Mouse (Mus musculus) limb, embryonic 10.5 days (tissue): ENCODE measurements around the gene Aplf. TPM values are rescaled to one million over a fixed set of nuclear protein-coding genes. Genes with fewer than 3 reads are reported as not detected.

Source experiments
- DNase-seq: peaks from one replicate; pipeline ENCODE4 v3.0.0-alpha.2; 2017; ENCODE audit warnings: low spot score
- H3K27ac ChIP-seq: fragments of 300-500 bp; sonication (generic); 2 replicates; pipeline ENCODE4 v1.5.1; 2016; ENCODE audit warnings: mild to moderate bottlenecking
- H3K27me3 ChIP-seq: fragments of 300-500 bp; sonication (generic); 2 replicates; pipeline ENCODE4 v1.6.1; 2016; ENCODE audit warnings: low read depth, mild to moderate bottlenecking; ENCODE audit not compliant: poor library complexity, severe bottlenecking
- H3K36me3 ChIP-seq: fragments of 300-500 bp; sonication (generic); 2 replicates; pipeline ENCODE4 v1.6.1; 2016; ENCODE audit warnings: mild to moderate bottlenecking, moderate library complexity
- H3K4me1 ChIP-seq: fragments of 300-500 bp; sonication (generic); 2 replicates; pipeline ENCODE4 v1.6.1; 2016
- H3K4me3 ChIP-seq: fragments of 300-500 bp; sonication (generic); 2 replicates; pipeline ENCODE4 v1.5.1; 2016; ENCODE audit warnings: mild to moderate bottlenecking, moderate library complexity
- H3K9me3 ChIP-seq: fragments of 300-500 bp; sonication (generic); replicated peaks from 2 replicates; pipeline ENCODE4 v1.6.1; 2016; ENCODE audit warnings: mild to moderate bottlenecking
- WGBS: fragments of 180-500 bp; shearing (Covaris S2); methylation state at CpG from one replicate; pipeline ENCODE4 v1.1.7; 2016; 5-methylcytosine and 5-hydroxymethylcytosine counted together
- polyA plus RNA-seq: library from polyadenylated mRNA; unstranded; fragments of >200 nt; fragmentation: Nextera tagmentation; extraction: Ambion mirVana; gene quantifications from 2 replicates; pipeline ENCODE4 v1.2.1, GENCODE M21; 2016

Gene Aplf
- polyA plus RNA-seq, 1 experiment from 2014 or later, result 12.7 TPM

DNA sequence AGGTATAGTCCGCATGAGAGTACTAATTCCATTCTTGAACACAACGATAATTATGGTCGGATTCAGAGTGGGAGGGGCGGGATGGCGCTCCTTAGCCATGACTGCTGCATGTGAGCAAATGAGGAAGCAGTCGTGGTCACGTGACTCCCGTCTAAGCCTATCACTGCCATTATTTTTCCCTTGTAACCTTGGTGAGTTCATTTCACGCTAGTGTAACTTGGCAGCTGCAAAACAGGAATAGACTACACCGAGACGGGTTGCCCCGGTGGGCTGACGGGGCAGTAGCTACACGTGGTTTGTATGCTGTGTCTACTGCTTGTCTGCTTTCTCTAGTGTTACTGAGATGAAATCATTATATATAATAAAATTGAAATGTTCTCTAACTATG lies 56.3 kb downstream of the Aplf start:
- no peak for DNase-seq
- Histone ChIP-seq H3K27me3 (no peaks in the 10 kb centered on the region), H3K36me3 (no peaks in the 10 kb centered on the region), H3K4me1 (peaks cover 4% of the 10 kb centered on the region; the same call in 1 of the 2 replicates), H3K9me3 (no peaks in the 10 kb centered on the region), H3K27ac (no peak overlapping the region), H3K4me3 (no peak overlapping the region)
- 92% methylated on average over 14 of the region's 14 CpGs for WGBS

DNA sequence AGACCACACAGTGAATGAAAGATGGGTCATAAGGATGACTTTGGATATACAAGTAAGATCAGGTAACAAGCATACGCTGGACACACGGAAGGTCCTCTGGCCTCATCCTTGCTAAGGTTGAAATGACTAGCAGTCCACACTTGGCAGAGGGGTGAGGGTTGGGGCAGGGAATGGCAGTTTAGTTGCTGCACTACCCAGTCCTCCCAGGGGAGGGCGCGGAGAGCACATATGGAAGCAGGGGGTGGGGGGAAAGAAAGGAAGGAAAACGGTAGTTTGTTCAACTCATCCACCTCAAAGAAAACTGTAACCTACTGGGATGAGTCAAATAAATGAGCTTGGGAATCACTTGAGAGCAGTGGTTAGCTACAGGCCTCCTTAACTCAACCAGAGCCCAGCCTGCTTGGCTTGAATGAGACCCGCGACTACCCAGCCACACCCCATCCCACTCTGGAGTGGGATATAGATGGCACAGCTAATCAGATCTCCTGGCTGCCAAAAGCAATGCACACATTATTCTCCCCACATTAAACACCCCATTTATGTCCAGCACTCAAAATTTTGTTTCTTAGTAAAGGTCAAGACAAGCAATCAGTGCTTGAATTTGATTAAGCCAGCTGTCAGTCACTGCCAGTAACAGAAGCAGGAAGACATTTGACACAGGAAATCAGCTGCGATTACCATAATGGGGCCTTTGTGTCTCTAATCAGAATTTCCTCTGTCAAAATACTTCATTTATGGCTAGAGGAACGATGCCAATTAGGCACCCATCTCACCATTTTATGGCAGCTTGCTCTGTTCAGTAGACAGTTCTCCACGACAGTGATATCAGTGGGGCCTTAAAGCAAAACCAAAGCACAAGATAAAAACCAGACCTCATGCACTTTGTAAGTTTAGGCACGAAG lies 56.9 kb downstream of the Aplf start:
- no peak overlapping the region for H3K27ac ChIP-seq
- no peaks in the 10 kb centered on the region for H3K9me3 ChIP-seq
- WGBS, result 62% methylated on average over 11 of the region's 11 CpGs
- H3K36me3 ChIP-seq, result no peaks in the 10 kb centered on the region
- H3K4me1 ChIP-seq, result peaks cover 4% of the 10 kb centered on the region; the same call in 1 of the 2 replicates
- peak; percentile 62 for DNase-seq
- H3K27me3 ChIP-seq, result no peaks in the 10 kb centered on the region
- no peak overlapping the region for H3K4me3 ChIP-seq

DNA sequence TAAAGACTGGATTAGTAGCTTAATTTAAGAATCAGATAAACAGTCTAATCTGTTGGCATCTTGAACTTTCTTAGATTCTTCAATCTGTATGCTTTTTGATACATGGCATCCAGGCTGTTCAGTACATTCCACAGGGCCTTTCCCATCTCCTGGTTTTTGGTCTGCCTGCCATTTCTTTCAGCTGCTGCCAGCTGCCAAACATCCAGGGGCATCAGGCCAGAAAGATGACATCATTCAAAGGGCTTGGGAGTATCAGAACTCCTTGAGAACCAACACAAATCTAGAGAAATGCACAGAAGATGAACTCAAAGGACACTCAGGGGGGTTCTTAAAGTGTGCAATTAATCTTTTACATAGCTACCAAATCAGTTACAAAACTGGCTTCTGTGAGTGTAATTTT lies 72.2 kb downstream of the Aplf start:
- DNase-seq, result no peak
- no peaks in the 10 kb centered on the region for H3K9me3 ChIP-seq

DNA sequence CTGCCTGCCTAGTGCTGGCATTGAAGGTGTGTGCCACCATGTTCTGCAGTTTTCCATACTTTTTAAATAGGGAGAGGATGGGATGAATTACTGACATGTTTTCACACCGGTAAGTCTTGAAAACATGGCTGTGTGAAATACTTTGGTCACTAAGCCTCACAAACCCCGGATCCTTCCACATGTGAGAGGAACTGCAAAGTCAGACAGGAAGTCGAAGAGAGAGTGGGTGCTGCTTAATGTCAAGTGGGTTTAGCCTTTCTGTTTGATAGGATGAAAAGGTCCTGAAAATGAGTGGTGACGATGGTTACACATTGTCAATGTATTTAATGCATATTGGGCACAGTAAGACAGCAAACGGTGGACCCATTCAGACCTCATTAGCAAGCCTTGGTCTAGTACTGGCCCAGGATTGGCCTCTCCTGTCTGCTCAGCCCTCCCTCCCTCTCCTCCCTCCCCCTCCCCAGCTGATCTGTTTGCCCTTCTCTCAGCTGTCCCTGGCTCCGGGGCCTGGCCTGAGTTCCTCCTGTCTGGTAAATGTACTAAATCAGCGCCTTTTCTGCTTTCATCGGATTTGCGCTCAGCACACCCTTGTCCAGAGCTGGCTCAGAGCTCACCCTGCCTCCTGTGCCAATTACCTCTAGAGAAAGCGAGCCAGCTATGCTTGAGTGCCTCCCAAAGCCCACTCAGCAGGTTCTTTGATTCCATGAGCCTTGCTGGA lies 74.7 kb downstream of the Aplf start:
- Histone ChIP-seq H3K27ac (no peak overlapping the region), H3K4me3 (no peak overlapping the region), H3K27me3 (no peaks in the 10 kb centered on the region), H3K36me3 (no peaks in the 10 kb centered on the region), H3K4me1 (peaks cover 4% of the 10 kb centered on the region; the same call in 1 of the 2 replicates), H3K9me3 (no peaks in the 10 kb centered on the region)
- no peak for DNase-seq
- WGBS, result 70% methylated on average over 10 of the region's 10 CpGs

More for the DNA sequence above, 72.2 kb downstream of the Aplf start:
- H3K27ac ChIP-seq, result no peak overlapping the region
- no peaks in the 10 kb centered on the region for H3K27me3 ChIP-seq
- H3K4me1 ChIP-seq, result peaks cover 6% of the 10 kb centered on the region; the same call in 1 of the 2 replicates
- H3K4me3 ChIP-seq, result no peak overlapping the region
- no peaks in the 10 kb centered on the region for H3K36me3 ChIP-seq

DNA sequence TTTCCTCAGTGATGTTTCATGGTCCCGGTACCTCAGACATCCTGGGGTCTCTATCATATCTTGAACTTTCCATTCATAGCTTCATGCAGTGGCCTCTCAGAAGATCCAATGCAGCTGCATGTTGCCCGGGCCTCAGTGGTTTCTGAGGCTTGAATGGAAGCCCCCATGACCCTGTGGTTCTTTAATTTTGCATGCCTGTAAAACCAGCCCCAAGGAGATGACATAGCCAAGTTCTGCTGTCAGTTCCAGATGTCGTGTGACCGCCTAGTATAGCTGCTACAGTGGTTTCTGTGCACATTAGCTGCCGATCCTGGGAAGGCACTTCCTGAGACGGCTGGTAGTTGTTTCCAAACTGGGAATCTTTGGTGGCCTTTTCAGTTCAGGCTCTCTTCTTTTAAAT lies 77.8 kb downstream of the Aplf start:
- H3K27ac ChIP-seq, result no peak overlapping the region
- no peak for DNase-seq

DNA sequence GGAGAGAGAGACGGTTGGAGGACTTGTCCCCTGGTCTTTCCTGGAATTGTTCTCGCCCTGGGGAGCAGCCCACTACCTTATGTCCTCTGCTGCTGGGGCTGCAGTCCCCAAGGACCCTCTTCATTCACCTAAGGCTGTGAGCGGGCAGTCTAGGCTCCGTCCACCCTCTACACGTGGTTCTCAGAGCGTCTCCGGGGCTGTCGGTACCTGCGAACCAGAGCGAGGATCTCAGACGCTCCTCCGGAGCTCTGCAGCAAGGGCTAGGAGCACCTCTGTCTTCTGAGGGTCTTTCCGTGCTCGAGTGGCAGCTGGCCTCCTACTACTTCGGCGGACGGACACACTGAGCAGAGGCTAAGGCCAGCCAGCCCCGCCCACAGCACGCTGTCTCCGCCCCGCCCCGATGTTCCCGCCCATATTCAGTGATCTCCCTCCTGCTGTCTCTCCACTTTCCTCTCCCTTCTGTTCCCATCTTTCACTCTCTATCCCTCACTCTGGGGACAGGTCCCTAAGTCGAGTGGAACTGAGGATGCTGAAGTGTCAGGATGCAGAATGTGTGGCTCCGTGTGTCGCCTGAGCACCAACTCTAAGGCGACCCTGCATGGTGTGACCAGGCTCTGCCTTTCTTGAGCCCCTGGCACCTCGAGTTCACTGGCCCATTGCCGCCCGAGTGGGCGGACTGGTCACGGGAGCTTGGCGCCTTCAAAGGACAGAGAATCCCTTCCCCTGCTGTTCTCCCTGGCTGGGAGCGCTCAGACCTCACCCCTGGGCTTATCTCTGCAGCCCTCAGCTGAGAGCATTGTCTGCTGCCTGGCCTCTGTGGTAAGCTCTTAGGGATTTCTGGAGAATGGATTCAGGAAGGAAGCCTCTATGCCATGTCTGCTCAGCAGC lies 81.4 kb downstream of the Aplf start, which contains the start of gene Prokr1:
Gene Prokr1, minus strand, starts transcription at position 350 of the 888 bp plus-strand sequence.
- Histone ChIP-seq H3K4me3 (peak within 1 kb of the TSS; percentile 56), H3K9me3 (no peaks in the 10 kb centered on the region), H3K27ac (peak within 1 kb of the TSS; percentile 46), H3K27me3 (peaks cover 31% of the 10 kb centered on the region), H3K36me3 (no peaks in the 10 kb centered on the region), H3K4me1 (peaks cover 19% of the 10 kb centered on the region)
- under 1% methylated on average over 34 of the region's 34 CpGs for WGBS
- DNase-seq, result peak; percentile 77

More for the DNA sequence above, 77.8 kb downstream of the Aplf start:
- WGBS, result 85% methylated on average over 6 of the region's 6 CpGs
- Histone ChIP-seq H3K27me3 (peaks cover 13% of the 10 kb centered on the region), H3K36me3 (no peaks in the 10 kb centered on the region), H3K9me3 (no peaks in the 10 kb centered on the region), H3K4me1 (peaks cover 20% of the 10 kb centered on the region), H3K4me3 (no peak overlapping the region)

DNA sequence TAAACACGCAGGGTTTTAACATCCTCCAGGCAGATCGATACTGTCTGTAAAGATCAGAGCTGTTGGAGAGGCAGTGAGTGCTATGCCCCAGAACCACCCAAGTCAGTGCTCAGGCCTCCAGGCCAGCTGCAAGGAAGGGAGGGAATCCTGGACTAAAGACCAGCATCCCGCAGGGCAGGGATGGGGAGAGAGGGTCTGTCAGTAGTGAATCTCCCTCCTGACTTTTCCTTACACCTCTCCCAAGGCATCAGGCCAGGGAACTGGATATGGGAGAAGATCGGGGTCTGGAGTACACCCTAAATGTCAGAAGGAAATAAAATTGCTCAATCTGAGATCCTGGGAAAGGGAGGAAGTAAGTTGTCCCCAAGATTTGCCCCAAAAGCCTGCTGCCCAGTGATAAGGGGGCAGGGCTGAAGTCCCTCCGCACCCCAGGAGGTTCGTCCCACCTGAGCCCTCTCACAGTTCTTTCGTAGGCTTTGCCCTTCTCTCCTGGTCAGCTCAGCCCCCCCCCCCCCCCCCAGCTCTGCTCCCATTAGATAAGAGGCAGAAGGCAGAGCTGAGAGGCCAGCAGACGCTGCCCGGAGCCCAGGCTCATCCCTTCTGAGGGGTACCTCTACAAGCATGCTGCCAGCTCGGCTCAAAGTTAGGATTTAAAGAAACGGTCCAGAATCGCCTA lies 82.1 kb downstream of the Aplf start:
- H3K27me3 ChIP-seq, result peaks cover 31% of the 10 kb centered on the region
- DNase-seq, result no peak
- peak overlapping the region; percentile 46 for H3K27ac ChIP-seq
- H3K9me3 ChIP-seq, result no peaks in the 10 kb centered on the region
- peaks cover 19% of the 10 kb centered on the region for H3K4me1 ChIP-seq
- no peaks in the 10 kb centered on the region for H3K36me3 ChIP-seq
- WGBS, result 16% methylated on average over 12 of the region's 12 CpGs
- H3K4me3 ChIP-seq, result peak overlapping the region; percentile 56

DNA sequence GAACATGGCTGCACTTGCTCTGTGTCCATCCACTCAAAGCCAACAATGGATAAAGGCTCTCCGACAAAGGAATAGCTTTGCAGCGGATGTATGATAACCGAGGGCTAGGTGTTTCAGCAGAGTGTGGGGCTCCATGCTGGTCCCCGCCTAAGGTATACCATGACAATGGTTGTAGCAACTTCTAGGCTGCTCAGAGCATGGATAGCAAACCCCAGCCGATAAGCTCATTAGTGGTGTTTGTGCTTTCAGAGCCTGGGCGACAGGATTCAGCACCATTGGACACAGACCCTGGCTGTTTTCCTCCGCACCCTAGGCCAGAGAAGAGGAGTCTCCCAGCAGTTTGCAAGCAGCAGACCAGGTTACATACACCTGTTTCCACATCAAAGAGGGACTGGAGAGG lies 88.0 kb downstream of the Aplf start:
- Histone ChIP-seq H3K4me3 (no peak overlapping the region), H3K4me1 (peaks cover 3% of the 10 kb centered on the region; the same call in 1 of the 2 replicates), H3K9me3 (no peaks in the 10 kb centered on the region), H3K27ac (no peak overlapping the region), H3K27me3 (peaks cover 16% of the 10 kb centered on the region), H3K36me3 (no peaks in the 10 kb centered on the region)
- 86% methylated on average over 7 of the region's 7 CpGs for WGBS
- no peak for DNase-seq

DNA sequence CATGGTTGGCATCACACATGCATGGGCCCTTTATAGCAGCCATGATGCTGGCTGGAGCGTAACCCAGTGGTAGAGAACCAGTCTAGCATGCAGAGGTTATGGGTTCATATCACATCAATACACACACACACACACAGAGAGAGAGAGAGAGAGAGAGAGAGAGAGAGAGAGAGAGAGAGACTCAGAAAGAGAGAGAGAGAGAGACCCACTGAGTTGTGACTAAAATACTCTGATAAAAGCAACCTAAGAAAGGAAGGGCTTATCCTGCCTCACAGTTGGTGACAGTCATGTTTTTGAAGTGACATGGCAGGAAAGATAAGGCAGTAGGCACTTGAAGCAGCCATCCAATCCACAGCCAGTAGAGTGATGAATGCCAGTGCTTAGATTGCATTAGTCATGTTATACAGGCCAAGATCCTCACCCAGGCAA lies 88.8 kb downstream of the Aplf start:
- Histone ChIP-seq H3K4me1 (peaks cover 3% of the 10 kb centered on the region; the same call in 1 of the 2 replicates), H3K9me3 (no peaks in the 10 kb centered on the region), H3K27ac (no peak overlapping the region), H3K36me3 (no peaks in the 10 kb centered on the region), H3K4me3 (no peak overlapping the region), H3K27me3 (peaks cover 8% of the 10 kb centered on the region)
- DNase-seq, result no peak
- 93% methylated on average over 1 of the region's 1 CpGs for WGBS

DNA sequence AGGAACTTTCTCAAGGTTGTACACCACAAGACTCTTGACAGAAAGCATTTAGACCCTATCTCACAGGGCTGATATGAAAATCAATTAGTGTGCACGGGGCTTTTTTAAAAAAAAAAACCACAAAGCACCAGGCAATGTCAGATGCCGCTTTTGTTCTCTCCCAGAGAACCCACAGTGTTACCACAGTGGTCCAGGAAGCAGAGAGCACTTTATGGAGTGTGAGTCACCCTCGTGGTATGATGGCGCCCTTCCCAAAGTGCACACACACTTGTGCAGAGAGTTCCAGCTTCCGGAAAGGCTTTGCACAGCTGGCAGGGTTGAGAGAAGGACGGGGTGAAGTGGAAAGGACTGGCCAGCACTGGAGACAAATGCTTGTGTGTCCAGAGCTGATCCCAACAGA lies 89.5 kb downstream of the Aplf start:
- Histone ChIP-seq H3K4me3 (no peak overlapping the region), H3K27me3 (peaks cover 5% of the 10 kb centered on the region; the same call in 1 of the 2 replicates), H3K9me3 (no peaks in the 10 kb centered on the region), H3K4me1 (peaks cover 3% of the 10 kb centered on the region; the same call in 1 of the 2 replicates), H3K27ac (no peak overlapping the region), H3K36me3 (no peaks in the 10 kb centered on the region)
- DNase-seq, result no peak
- 76% methylated on average over 6 of the region's 6 CpGs for WGBS

DNA sequence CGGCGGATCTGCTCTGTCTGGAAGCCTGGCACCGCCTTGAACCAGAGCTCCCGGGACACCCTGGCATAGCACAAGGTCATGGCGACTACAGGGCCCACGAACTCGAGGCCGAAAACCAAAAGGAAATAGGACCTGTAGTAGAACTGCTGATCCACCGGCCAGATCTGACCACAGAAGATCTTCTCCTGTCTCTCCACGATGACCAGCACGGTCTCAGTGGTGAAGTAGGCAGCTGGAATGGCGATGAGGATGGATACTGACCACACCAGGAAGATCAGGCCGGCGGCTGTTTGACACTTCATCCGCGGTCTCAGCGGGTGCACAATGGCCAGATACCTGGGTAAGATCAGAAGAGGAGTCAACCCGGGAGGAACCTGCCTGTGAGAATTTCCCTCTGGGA lies 90.4 kb downstream of the Aplf start:
- H3K36me3 ChIP-seq, result no peaks in the 10 kb centered on the region
- H3K27ac ChIP-seq, result no peak overlapping the region
- DNase-seq, result no peak
- no peaks in the 10 kb centered on the region for H3K9me3 ChIP-seq
- no peaks in the 10 kb centered on the region for H3K27me3 ChIP-seq
- 87% methylated on average over 18 of the region's 18 CpGs for WGBS
- 0 out of 2 replicates have a peak, but pooled peaks cover 4% of the 10 kb centered on the region for H3K4me1 ChIP-seq
- H3K4me3 ChIP-seq, result no peak overlapping the region

DNA sequence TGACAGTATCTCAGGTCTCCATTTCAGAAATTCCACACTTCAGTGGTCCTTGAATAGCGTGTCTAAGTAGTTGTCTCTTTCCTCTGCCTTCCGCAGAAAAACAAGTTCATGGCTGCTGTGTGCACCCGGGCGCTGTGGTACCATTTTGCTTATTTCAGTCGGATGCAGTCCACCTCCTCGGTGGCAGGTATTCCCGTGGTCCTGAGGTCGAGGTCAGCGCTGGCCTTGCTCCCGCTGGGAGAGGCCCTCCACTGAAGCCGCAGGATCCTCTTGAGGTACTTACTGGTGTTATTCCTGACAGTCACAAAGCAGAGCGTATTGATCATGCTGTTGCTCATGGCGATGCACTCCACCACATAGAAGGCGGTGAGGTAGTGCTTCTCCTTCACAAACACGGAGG lies 90.9 kb downstream of the Aplf start:
- Histone ChIP-seq H3K4me3 (no peak overlapping the region), H3K27ac (no peak overlapping the region), H3K9me3 (no peaks in the 10 kb centered on the region), H3K4me1 (0 out of 2 replicates have a peak, but pooled peaks cover 4% of the 10 kb centered on the region), H3K36me3 (no peaks in the 10 kb centered on the region), H3K27me3 (no peaks in the 10 kb centered on the region)
- no peak for DNase-seq
- WGBS, result 85% methylated on average over 15 of the region's 15 CpGs
